Mouse (Mus musculus) layer of hippocampus, adult 9-10 months (tissue): Measurements from ENCODE around the gene Il2.

Experiments used
- DNase-seq: peaks from one replicate; pipeline ENCODE4 v3.0.0; 2022; ENCODE audit warnings: low spot score

Il2 gene

GRCm38 (mm10) chr3:37125655-37126054 is at the start of gene Il2:
Il2 (minus strand) TSS chr3:37125959.
- DNase-seq: no peak

GRCm38 (mm10) chr3:37174711-37175572 is 49.2 kb upstream of the Il2 start:
- no peak for DNase-seq

- no peak for DNase-seq
Measured at GRCm38 (mm10) chr3:37173285-37173684, 47.5 kb upstream of the Il2 start.

- DNase-seq: no peak
Measured at GRCm38 (mm10) chr3:37169283-37169682, 43.5 kb upstream of the Il2 start.

GRCm38 (mm10) chr3:37161096-37161495 is 35.3 kb upstream of the Il2 start:
- DNase-seq: no peak

GRCm38 (mm10) chr3:37158246-37158645 is 32.5 kb upstream of the Il2 start:
- no peak for DNase-seq

- no peak for DNase-seq
Measured at GRCm38 (mm10) chr3:37157082-37157481, 31.3 kb upstream of the Il2 start.

- DNase-seq: no peak
Measured at GRCm38 (mm10) chr3:37154396-37154795, 28.6 kb upstream of the Il2 start.

GRCm38 (mm10) chr3:37153004-37153403 is 27.2 kb upstream of the Il2 start:
- DNase-seq: no peak

GRCm38 (mm10) chr3:37152274-37152673 is 26.5 kb upstream of the Il2 start:
- no peak for DNase-seq

GRCm38 (mm10) chr3:37146810-37147209 is 21.1 kb upstream of the Il2 start:
- DNase-seq: no peak

- DNase-seq: no peak
Measured at GRCm38 (mm10) chr3:37146406-37146805, 20.6 kb upstream of the Il2 start.

- DNase-seq: no peak
Measured at GRCm38 (mm10) chr3:37144979-37145378, 19.2 kb upstream of the Il2 start.

- no peak for DNase-seq
Measured at GRCm38 (mm10) chr3:37141827-37142226, 16.1 kb upstream of the Il2 start.

GRCm38 (mm10) chr3:37140168-37140906 is 14.6 kb upstream of the Il2 start:
- DNase-seq: no peak

GRCm38 (mm10) chr3:37139192-37139591 is 13.4 kb upstream of the Il2 start:
- no peak for DNase-seq

GRCm38 (mm10) chr3:37137231-37137630 is 11.5 kb upstream of the Il2 start:
- DNase-seq: no peak

GRCm38 (mm10) chr3:37129063-37129462 is 3.3 kb upstream of the Il2 start:
- DNase-seq: no peak

GRCm38 (mm10) chr3:37128269-37128668 is 2.5 kb upstream of the Il2 start:
- no peak for DNase-seq

GRCm38 (mm10) chr3:37126162-37126561 is 403 bp upstream of the Il2 start:
- DNase-seq: no peak

- peak; percentile 39 for DNase-seq
Measured at GRCm38 (mm10) chr3:37090721-37091120, 35.0 kb downstream of the Il2 start.

- DNase-seq: no peak
Measured at GRCm38 (mm10) chr3:37084860-37085259, 40.9 kb downstream of the Il2 start.

- peak; percentile 24 for DNase-seq
Measured at GRCm38 (mm10) chr3:37073211-37073610, 52.5 kb downstream of the Il2 start.
